Comparison of ENCODE assay signal across 9 mouse cellular contexts in the genomic region with DNA sequence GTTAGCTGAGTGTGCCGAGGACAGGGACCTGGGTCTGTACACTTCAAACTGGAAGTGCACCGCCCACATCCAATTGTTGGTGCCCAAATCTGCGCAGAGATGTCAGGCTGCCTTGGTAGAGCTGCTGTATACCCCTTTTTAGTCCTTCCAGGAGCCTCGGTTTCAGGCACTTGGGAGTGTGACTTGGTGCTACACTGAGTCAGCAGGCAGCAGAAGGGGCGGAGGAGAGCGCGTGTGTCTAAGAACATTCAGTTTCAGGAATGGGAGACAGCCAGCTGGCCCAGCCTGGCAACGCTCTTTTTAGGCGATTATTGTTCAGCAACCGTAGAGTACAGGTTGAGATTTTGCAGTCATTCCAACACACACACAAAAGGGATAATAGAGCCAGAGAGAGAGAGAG. TPM values are rescaled to one million over a fixed set of nuclear protein-coding genes. Genes with fewer than 3 reads are reported as not detected.
DNase-seq lines count a peak whose midpoint lies in the region; ATAC-seq and TF ChIP-seq lines count a peak whose summit lies in the region.
"Had no signal": no experiment of that assay in that cellular context is flagged by ENCODE, and none has a peak within 500 bp of the region (broad histone marks: within the 10 kb centered on the region; RNA-seq: fewer than 3 reads in every experiment).

No protein-coding gene starts in this region.

- H3K27me3 ChIP-seq in forebrain, embryonic 13.5 days, result peaks cover 26% of the 10 kb centered on the region
- H3K27me3 ChIP-seq in forebrain, embryonic 12.5 days, result peaks cover 41% of the 10 kb centered on the region
- H3K27me3 ChIP-seq in cerebellum, adult 2 months (ENCODE audit: control insufficient read depth, insufficient read depth, low read length), result no peaks in the 10 kb centered on the region
- H3K27me3 ChIP-seq in heart, postnatal 0 days (ENCODE audit: control insufficient read depth, insufficient read depth, low read length), result 0 out of 2 replicates have a peak, but pooled peaks cover 14% of the 10 kb centered on the region
- peaks cover 21% of the 10 kb centered on the region for H3K27me3 ChIP-seq in kidney, embryonic 14.5 days (ENCODE audit: control insufficient read depth, insufficient read depth, low read length)

- H3K4me3 ChIP-seq in forebrain, embryonic 13.5 days, result no peak overlapping the region
- no peak overlapping the region for H3K4me3 ChIP-seq in forebrain, embryonic 12.5 days (replicated peaks)
- peak overlapping the region; percentile 53 for H3K4me3 ChIP-seq in cerebellum, adult 2 months (replicated peaks; ENCODE audit: insufficient read depth, low read depth, low read length)
- H3K4me3 ChIP-seq in heart, postnatal 0 days (ENCODE audit: low read depth, low read length), result no peak overlapping the region
- H3K4me3 ChIP-seq in kidney, embryonic 14.5 days (ENCODE audit: low read length), result no peak overlapping the region

- TF ChIP-seq POLR2A in cerebellum, adult 2 months (IDR thresholded peaks at IDR 0.05; ENCODE audit: borderline replicate concordance, insufficient read depth, low read length), result no peak

- H3K9me3 ChIP-seq in forebrain, embryonic 13.5 days (replicated peaks), result no peaks in the 10 kb centered on the region
- no peaks in the 10 kb centered on the region for H3K9me3 ChIP-seq in forebrain, embryonic 12.5 days
- no peaks in the 10 kb centered on the region for H3K9me3 ChIP-seq in heart, postnatal 0 days (replicated peaks; ENCODE audit: control insufficient read depth, low read length)
- no peaks in the 10 kb centered on the region for H3K9me3 ChIP-seq in kidney, embryonic 14.5 days (ENCODE audit: control insufficient read depth, low read length)

- WGBS in forebrain, embryonic 13.5 days, result 35% methylated on average over 10 of the region's 10 CpGs
- WGBS in forebrain, embryonic 12.5 days, result 54% methylated on average over 10 of the region's 10 CpGs
- WGBS in cerebellum, adult 2 months, result 13% methylated on average over 10 of the region's 10 CpGs
- WGBS in heart, postnatal 0 days, result 77% methylated on average over 10 of the region's 10 CpGs
- WGBS in kidney, embryonic 14.5 days, result 79% methylated on average over 10 of the region's 10 CpGs

- intact Hi-C loops in left cerebral cortex, postnatal 36 days (cut with DNase I), result loop anchor here (2.0 to 5.0 kb wide), 3 partner anchors 34 to 76 kb away; no protein-coding TSS in a partner anchor

- peak overlapping the region; percentile 37 for H3K4me2 ChIP-seq in forebrain, embryonic 13.5 days
- H3K4me2 ChIP-seq in forebrain, embryonic 12.5 days, result no peak overlapping the region
- H3K4me2 ChIP-seq in heart, postnatal 0 days (ENCODE audit: low read depth, low read length), result peak overlapping the region; percentile 7; the same call in 1 of the 2 replicates
- H3K4me2 ChIP-seq in kidney, embryonic 14.5 days (replicated peaks; ENCODE audit: low read depth, low read length), result no peak overlapping the region

- no peak for TF ChIP-seq EP300 in heart, postnatal 0 days (IDR thresholded peaks at IDR 0.05; ENCODE audit: low read depth)

- H3K4me1 ChIP-seq in forebrain, embryonic 13.5 days, result peaks cover 60% of the 10 kb centered on the region
- H3K4me1 ChIP-seq in forebrain, embryonic 12.5 days, result peaks cover 32% of the 10 kb centered on the region
- H3K4me1 ChIP-seq in cerebellum, adult 2 months (ENCODE audit: control insufficient read depth, insufficient read depth, low read length), result peaks cover 25% of the 10 kb centered on the region
- H3K4me1 ChIP-seq in heart, postnatal 0 days (ENCODE audit: control insufficient read depth, insufficient read depth), result peaks cover 7% of the 10 kb centered on the region; the same call in 1 of the 2 replicates
- H3K4me1 ChIP-seq in kidney, embryonic 14.5 days (ENCODE audit: control insufficient read depth, insufficient read depth, low read length), result peaks cover 7% of the 10 kb centered on the region; the same call in 1 of the 2 replicates

- no peak for TF ChIP-seq CTCF in cerebellum, adult 2 months (IDR thresholded peaks at IDR 0.05; ENCODE audit: borderline replicate concordance, insufficient read depth, low read depth, low read length)
- TF ChIP-seq CTCF in heart, postnatal 0 days (IDR thresholded peaks at IDR 0.05; ENCODE audit: low read depth), result no peak

- no peaks in the 10 kb centered on the region for H3K36me3 ChIP-seq in forebrain, embryonic 13.5 days (ENCODE audit: poor library complexity, severe bottlenecking)
- H3K36me3 ChIP-seq in forebrain, embryonic 12.5 days (replicated peaks), result no peaks in the 10 kb centered on the region
- H3K36me3 ChIP-seq in heart, postnatal 0 days (replicated peaks; ENCODE audit: control insufficient read depth, insufficient read depth, low read length), result no peaks in the 10 kb centered on the region
- H3K36me3 ChIP-seq in kidney, embryonic 14.5 days (ENCODE audit: control insufficient read depth, insufficient read depth, low read length), result no peaks in the 10 kb centered on the region

- no peak for ATAC-seq in forebrain, embryonic 13.5 days
- ATAC-seq in forebrain, embryonic 12.5 days (ENCODE audit: low FRiP score), result no peak
- no peak for ATAC-seq in heart, postnatal 0 days (ENCODE audit: insufficient read depth, low read depth)
- no peak for ATAC-seq in megakaryocyte-erythroid progenitor cell, adult 5-6 weeks (replicated peaks; ENCODE audit: low FRiP score, low TSS enrichment, poor library complexity, severe bottlenecking)
- ATAC-seq in kidney, embryonic 14.5 days (ENCODE audit: low FRiP score, low TSS enrichment), result no peak

- H3K27ac ChIP-seq in forebrain, embryonic 13.5 days, result no peak overlapping the region
- no peak overlapping the region for H3K27ac ChIP-seq in forebrain, embryonic 12.5 days
- H3K27ac ChIP-seq in cerebellum, adult 2 months (ENCODE audit: insufficient read depth, low read length), result peak overlapping the region; percentile 45
- no peak overlapping the region for H3K27ac ChIP-seq in heart, postnatal 0 days (ENCODE audit: low read depth)
- H3K27ac ChIP-seq in kidney, embryonic 14.5 days (ENCODE audit: low read depth, low read length), result no peak overlapping the region

- peak; percentile 67 to 78 for DNase-seq in cerebellum, adult 2 months
- DNase-seq in heart, postnatal 0 days (ENCODE audit: low spot score), result no peak
- DNase-seq in left cerebral cortex, postnatal 36 days (ENCODE audit: low spot score in 2 of 2), result peak; percentile 83 to 87
- DNase-seq in spleen, postnatal 10 days (ENCODE audit: low spot score in 2 of 2), result no peak
- DNase-seq: thymus, postnatal 36 days had no signal

- no peak overlapping the region for H3K9ac ChIP-seq in forebrain, embryonic 13.5 days
- H3K9ac ChIP-seq in forebrain, embryonic 12.5 days, result no peak overlapping the region
- no peak overlapping the region for H3K9ac ChIP-seq in heart, postnatal 0 days (replicated peaks; ENCODE audit: low read depth, low read length)
- H3K9ac ChIP-seq in kidney, embryonic 14.5 days (ENCODE audit: low read depth, low read length), result no peak overlapping the region

RNA-seq across cellular contexts. Expression of gene Wipf3, which starts 2.4 kb away (rescaled TPM):
- 2.4 and 2.8 TPM in 2 replicates for polyA plus RNA-seq in forebrain, embryonic 13.5 days (2015; fragmentation: Nextera tagmentation; extraction: Ambion mirVana)
- 1.6 and 1.7 TPM in 2 replicates for polyA plus RNA-seq in forebrain, embryonic 12.5 days (2016; fragmentation: Nextera tagmentation; extraction: Ambion mirVana)
- 19.7 and 21.6 TPM in 2 replicates for polyA plus RNA-seq in cerebellum, adult 2 months (2012; rRNA removed)
- total RNA-seq in heart, postnatal 0 days (2014; rRNA removed; ENCODE audit: low replicate concordance), result 5.3 and 5.8 TPM in 2 replicates
- polyA plus RNA-seq in heart, postnatal 0 days (2015; fragmentation: Nextera tagmentation; extraction: Ambion mirVana), result 2.3 and 2.5 TPM in 2 replicates
- 100 to 1,000 TPM in 1 of 2 experiments, 10 to 100 TPM in 1; 72.1 to 106 TPM for total RNA-seq in left cerebral cortex, postnatal 36 days (2021)
- not detected in 2 replicates for total RNA-seq in megakaryocyte-erythroid progenitor cell, adult 5-6 weeks (2014; fragmentation: Nextera tagmentation)
- not detected in 2 replicates for total RNA-seq in megakaryocyte-erythroid progenitor cell, adult 5-6 weeks (2017)
- 2.3 and 2.7 TPM in 2 replicates for polyA plus RNA-seq in kidney, embryonic 14.5 days (2014; fragmentation: Nextera tagmentation; extraction: Ambion mirVana)

Comparison
In these comparisons a context has a peak if more than half of its experiments do, and no peak if none do; other contexts are left out.
1. H3K4me2 ChIP-seq: peak in forebrain, embryonic 13.5 days (single experiment) and heart, postnatal 0 days (single experiment); none in forebrain, embryonic 12.5 days (single experiment) and kidney, embryonic 14.5 days (single experiment).
2. DNase-seq: peak in cerebellum, adult 2 months (2 of 2) and left cerebral cortex, postnatal 36 days (2 of 2); none in heart, postnatal 0 days (single experiment) and spleen, postnatal 10 days (0 of 2).